Comparison of ENCODE assay signal across 19 mouse cellular contexts in the genomic region with DNA sequence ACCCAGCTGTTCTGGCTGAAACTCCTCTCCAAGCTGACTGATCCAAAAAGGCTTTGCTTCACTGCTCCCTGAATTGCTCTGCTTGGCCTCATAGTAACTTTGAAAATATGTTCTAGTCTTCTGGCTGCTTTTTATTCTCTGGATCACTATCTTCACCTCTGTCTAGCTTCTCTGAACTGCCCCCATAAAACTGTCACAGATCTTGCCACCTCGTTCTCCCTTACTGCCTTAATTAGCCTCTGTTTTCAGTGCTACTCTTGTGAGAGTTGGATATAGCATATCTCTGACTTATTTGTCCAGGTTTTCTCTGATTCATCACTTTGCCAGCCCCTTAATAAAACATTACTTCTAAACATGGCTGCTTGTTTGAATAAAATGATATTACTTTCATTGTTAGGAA.
DNase-seq lines count a peak whose midpoint lies in the region; ATAC-seq lines count a peak whose summit lies in the region.
"Had no signal": no experiment of that assay in that cellular context is flagged by ENCODE, and none has a peak within 500 bp of the region (broad histone marks: within the 10 kb centered on the region; RNA-seq: fewer than 3 reads in every experiment).

No protein-coding gene starts in this region.

- no peak overlapping the region for H3K27ac ChIP-seq in kidney, embryonic 14.5 days (ENCODE audit: low read depth, low read length)
- no peak overlapping the region for H3K27ac ChIP-seq in midbrain, embryonic 11.5 days (ENCODE audit: low read depth, low read length)
- no peak overlapping the region for H3K27ac ChIP-seq in midbrain, embryonic 15.5 days

- H3K36me3 ChIP-seq in kidney, embryonic 14.5 days (ENCODE audit: control insufficient read depth, insufficient read depth, low read length), result no peaks in the 10 kb centered on the region
- H3K36me3 ChIP-seq in midbrain, embryonic 11.5 days (ENCODE audit: control insufficient read depth, insufficient read depth, low read length), result no peaks in the 10 kb centered on the region
- H3K36me3 ChIP-seq in midbrain, embryonic 15.5 days (replicated peaks), result no peaks in the 10 kb centered on the region
- H3K36me3 ChIP-seq: G1E had no signal

- H3K9ac ChIP-seq in kidney, embryonic 14.5 days (ENCODE audit: low read depth, low read length), result no peak overlapping the region
- no peak overlapping the region for H3K9ac ChIP-seq in midbrain, embryonic 11.5 days (ENCODE audit: low read length)
- H3K9ac ChIP-seq in midbrain, embryonic 15.5 days, result no peak overlapping the region

- H3K27me3 ChIP-seq in kidney, embryonic 14.5 days (ENCODE audit: control insufficient read depth, insufficient read depth, low read length), result no peaks in the 10 kb centered on the region
- no peaks in the 10 kb centered on the region for H3K27me3 ChIP-seq in midbrain, embryonic 11.5 days (ENCODE audit: control insufficient read depth, insufficient read depth, low read length)
- no peaks in the 10 kb centered on the region for H3K27me3 ChIP-seq in midbrain, embryonic 15.5 days (replicated peaks)
- H3K27me3 ChIP-seq: CH12.LX had no signal

- no peaks in the 10 kb centered on the region for H3K4me1 ChIP-seq in kidney, embryonic 14.5 days (ENCODE audit: control insufficient read depth, insufficient read depth, low read length)
- H3K4me1 ChIP-seq in midbrain, embryonic 11.5 days (ENCODE audit: control insufficient read depth, insufficient read depth, low read length), result no peaks in the 10 kb centered on the region
- no peaks in the 10 kb centered on the region for H3K4me1 ChIP-seq in midbrain, embryonic 15.5 days

- WGBS in kidney, embryonic 14.5 days, result 12% methylated on average over 1 of the region's 1 CpGs
- WGBS in midbrain, embryonic 11.5 days, result 95% methylated on average over 1 of the region's 1 CpGs
- WGBS in midbrain, embryonic 15.5 days, result 91% methylated on average over 1 of the region's 1 CpGs

- H3K9me3 ChIP-seq in kidney, embryonic 14.5 days (ENCODE audit: control insufficient read depth, low read length), result peaks cover 4% of the 10 kb centered on the region; the same call in 1 of the 2 replicates
- no peaks in the 10 kb centered on the region for H3K9me3 ChIP-seq in midbrain, embryonic 11.5 days (ENCODE audit: control insufficient read depth, low read length)
- H3K9me3 ChIP-seq in midbrain, embryonic 15.5 days, result no peaks in the 10 kb centered on the region

- H3K4me2 ChIP-seq in kidney, embryonic 14.5 days (replicated peaks; ENCODE audit: low read depth, low read length), result no peak overlapping the region
- H3K4me2 ChIP-seq in midbrain, embryonic 11.5 days, result no peak overlapping the region
- no peak overlapping the region for H3K4me2 ChIP-seq in midbrain, embryonic 15.5 days

- no peak for DNase-seq in kidney, postnatal 4 days
- DNase-seq in midbrain, embryonic 11.5 days (ENCODE audit: low spot score, missing footprints), result peak; percentile 78
- DNase-seq: adrenal gland, adult 2 months; adrenal gland, adult 8-10 months; adrenal gland, postnatal 10 days; adrenal gland, postnatal 14 days; adrenal gland, postnatal 25 days; adrenal gland, postnatal 36 days; B cell, adult 2 months; cerebellum, adult 11 months; cerebellum, adult 11-12 months; cerebellum, adult 18-20 months had no signal

- ATAC-seq in kidney, embryonic 14.5 days (ENCODE audit: low FRiP score, low TSS enrichment), result peak; percentile 57; the same call in 1 of the 2 replicates
- no peak for ATAC-seq in midbrain, embryonic 11.5 days (ENCODE audit: low FRiP score)
- no peak for ATAC-seq in midbrain, embryonic 15.5 days (replicated peaks)
- ATAC-seq: activated CD4-positive, CD25-positive, alpha-beta regulatory T cell, adult 4 months; CD4-positive, CD25-positive, alpha-beta regulatory T cell, adult 4 months; Patski had no signal

- no peak overlapping the region for H3K4me3 ChIP-seq in kidney, embryonic 14.5 days (ENCODE audit: low read length)
- no peak overlapping the region for H3K4me3 ChIP-seq in midbrain, embryonic 11.5 days (ENCODE audit: low read depth, low read length)
- H3K4me3 ChIP-seq in midbrain, embryonic 15.5 days, result no peak overlapping the region
